Mouse (Mus musculus) hindlimb bud, embryonic 11.5 days (tissue): ENCODE results near the gene Fkbp2.

ENCODE experiments used
- DNase-seq: peaks from one replicate; pipeline ENCODE4 v3.0.0-alpha.2; 2012; ENCODE audit warnings: low read depth, low spot score; ENCODE audit errors: extremely low spot score

The Fkbp2 gene

GRCm38 (mm10) chr19:6973581-6974190 lies 6.6 kb downstream of the Fkbp2 start:
- DNase-seq, result no peak

- no peak for DNase-seq
Measured at GRCm38 (mm10) chr19:6972247-6972917, 7.9 kb downstream of the Fkbp2 start.

- no peak for DNase-seq
Measured at GRCm38 (mm10) chr19:6971644-6972043, 8.7 kb downstream of the Fkbp2 start.

GRCm38 (mm10) chr19:6970460-6971085 lies 9.7 kb downstream of the Fkbp2 start:
- DNase-seq, result no peak

GRCm38 (mm10) chr19:6969665-6970381 lies 10.5 kb downstream of the Fkbp2 start:
- no peak for DNase-seq

- DNase-seq, result no peak
Measured at GRCm38 (mm10) chr19:6969291-6969664, 11.0 kb downstream of the Fkbp2 start.

- DNase-seq, result no peak
Measured at GRCm38 (mm10) chr19:6968491-6969271, 11.6 kb downstream of the Fkbp2 start.

GRCm38 (mm10) chr19:6956461-6956860 lies 23.8 kb downstream of the Fkbp2 start:
- DNase-seq, result no peak

GRCm38 (mm10) chr19:6955424-6955823 lies 24.9 kb downstream of the Fkbp2 start:
- no peak for DNase-seq

GRCm38 (mm10) chr19:6954046-6954445 lies 26.3 kb downstream of the Fkbp2 start:
- no peak for DNase-seq

- DNase-seq, result no peak
Measured at GRCm38 (mm10) chr19:6952712-6953037, 27.6 kb downstream of the Fkbp2 start.

GRCm38 (mm10) chr19:6951994-6952711 lies 28.1 kb downstream of the Fkbp2 start:
- DNase-seq, result no peak

GRCm38 (mm10) chr19:6951381-6951968 lies 28.8 kb downstream of the Fkbp2 start:
- DNase-seq, result no peak

- no peak for DNase-seq
Measured at GRCm38 (mm10) chr19:6950613-6951153, 29.6 kb downstream of the Fkbp2 start.

GRCm38 (mm10) chr19:6949951-6950350 lies 30.4 kb downstream of the Fkbp2 start:
- no peak for DNase-seq

GRCm38 (mm10) chr19:6949532-6949931 lies 30.8 kb downstream of the Fkbp2 start:
- DNase-seq, result no peak

GRCm38 (mm10) chr19:6948186-6948585 lies 32.1 kb downstream of the Fkbp2 start:
- no peak for DNase-seq

- no peak for DNase-seq
Measured at GRCm38 (mm10) chr19:6947742-6948141, 32.6 kb downstream of the Fkbp2 start.

- no peak for DNase-seq
Measured at GRCm38 (mm10) chr19:6943709-6944108, 36.6 kb downstream of the Fkbp2 start.

GRCm38 (mm10) chr19:6942764-6943163 lies 37.5 kb downstream of the Fkbp2 start:
- DNase-seq, result no peak
